Mouse (Mus musculus) hindbrain, embryonic 13.5 days (tissue): ENCODE measurements at regions not wholly inside any gene's neighbourhood (a gene's known extent, or its start where the extent isn't known, plus 50 kb on each side); places are given as distances from the start of the nearest gene placed in this dataset.

Source experiments
- ATAC-seq: fragments of 200-750 bp; cut with Nextera tagmentation; 2 replicates; pipeline ENCODE4 v1.8.0; 2017; ENCODE audit warnings: moderate TSS enrichment; ENCODE audit not compliant: low FRiP score
- H3K27ac ChIP-seq: fragments of 300-500 bp; sonication (generic); 2 replicates; pipeline ENCODE4 v1.5.1; 2015; ENCODE audit warnings: inconsistent platforms, mild to moderate bottlenecking, moderate library complexity
- H3K27me3 ChIP-seq: fragments of 300-500 bp; sonication (generic); 2 replicates; pipeline ENCODE4 v1.6.1; 2015; ENCODE audit warnings: mild to moderate bottlenecking, inconsistent platforms
- H3K36me3 ChIP-seq: fragments of 300-500 bp; sonication (generic); 2 replicates; pipeline ENCODE4 v1.6.1; 2015; ENCODE audit warnings: mild to moderate bottlenecking, inconsistent platforms
- H3K4me1 ChIP-seq: fragments of 300-500 bp; sonication (generic); replicated peaks from 2 replicates; pipeline ENCODE4 v1.6.1; 2015; ENCODE audit warnings: inconsistent platforms
- H3K4me2 ChIP-seq: fragments of 300-500 bp; sonication (generic); 2 replicates; pipeline ENCODE4 v1.6.1; 2015; ENCODE audit warnings: inconsistent platforms, mild to moderate bottlenecking, moderate library complexity
- H3K4me3 ChIP-seq: fragments of 300-500 bp; sonication (generic); 2 replicates; pipeline ENCODE4 v1.5.1; 2015; ENCODE audit warnings: mild to moderate bottlenecking, inconsistent platforms
- H3K9ac ChIP-seq: fragments of 300-500 bp; sonication (generic); 2 replicates; pipeline ENCODE4 v1.6.1; 2015; ENCODE audit warnings: mild to moderate bottlenecking, inconsistent platforms
- H3K9me3 ChIP-seq: fragments of 300-500 bp; sonication (generic); 2 replicates; pipeline ENCODE4 v1.6.1; 2016; ENCODE audit warnings: inconsistent platforms
- WGBS: fragments of 180-500 bp; shearing (Covaris S2); methylation state at CpG from one replicate; pipeline ENCODE4 v1.1.7; 2015; 5-methylcytosine and 5-hydroxymethylcytosine counted together

DNA sequence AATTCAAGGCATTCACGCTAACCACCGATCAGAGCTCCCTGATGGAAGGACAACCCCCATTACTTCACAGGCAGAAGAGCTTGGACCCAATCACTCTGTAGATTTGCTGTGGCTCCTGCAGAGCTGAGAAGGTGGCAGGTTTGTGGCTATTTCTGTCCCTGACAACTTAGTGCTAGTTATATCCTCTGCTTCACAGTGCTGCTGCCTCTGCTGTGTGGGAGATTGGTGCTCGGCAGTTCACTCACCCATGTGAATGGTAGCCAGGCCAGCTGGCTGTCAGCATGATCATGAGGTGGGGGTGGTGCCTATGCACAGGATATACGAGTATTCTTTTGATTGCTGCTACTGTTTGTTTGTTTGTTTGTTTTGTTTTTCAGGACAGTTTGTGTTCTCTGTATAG lies 113.9 kb downstream of the Gm10131 start:
- Histone ChIP-seq H3K4me3 (no peak overlapping the region), H3K9ac (no peak overlapping the region), H3K27ac (no peak overlapping the region), H3K4me2 (no peak overlapping the region), H3K4me1 (no peaks in the 10 kb centered on the region), H3K9me3 (no peaks in the 10 kb centered on the region), H3K36me3 (no peaks in the 10 kb centered on the region), H3K27me3 (no peaks in the 10 kb centered on the region)
- WGBS, result 60% methylated on average over 4 of the region's 4 CpGs
- no peak for ATAC-seq

DNA sequence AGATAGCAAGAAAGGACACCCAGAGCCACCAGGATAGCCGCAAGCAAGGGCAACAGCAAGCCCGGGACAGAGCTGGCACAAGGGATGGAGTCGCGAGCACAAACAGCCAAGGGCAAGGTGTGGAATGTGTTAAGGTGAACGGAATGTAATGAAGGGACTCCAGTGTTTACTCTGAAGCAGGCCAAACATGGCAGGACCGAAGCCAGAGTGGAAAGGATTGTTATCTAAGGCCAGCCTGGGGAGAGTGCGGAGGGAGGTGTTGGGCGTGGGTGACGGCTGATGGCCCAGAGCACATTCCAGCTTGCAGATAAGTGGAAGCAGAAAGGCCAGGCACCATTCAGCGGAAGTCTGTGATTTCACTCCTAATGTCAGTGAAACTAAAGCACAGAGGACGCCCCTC lies 118.6 kb downstream of the Gm10131 start:
- peaks cover 9% of the 10 kb centered on the region; the same call in 1 of the 2 replicates for H3K4me1 ChIP-seq
- no peaks in the 10 kb centered on the region for H3K36me3 ChIP-seq
- 68% methylated on average over 11 of the region's 11 CpGs for WGBS
- H3K9ac ChIP-seq, result no peak overlapping the region
- H3K4me2 ChIP-seq, result no peak overlapping the region
- no peak overlapping the region for H3K27ac ChIP-seq
- H3K27me3 ChIP-seq, result no peaks in the 10 kb centered on the region
- no peak for ATAC-seq
- H3K9me3 ChIP-seq, result no peaks in the 10 kb centered on the region
- H3K4me3 ChIP-seq, result no peak overlapping the region

DNA sequence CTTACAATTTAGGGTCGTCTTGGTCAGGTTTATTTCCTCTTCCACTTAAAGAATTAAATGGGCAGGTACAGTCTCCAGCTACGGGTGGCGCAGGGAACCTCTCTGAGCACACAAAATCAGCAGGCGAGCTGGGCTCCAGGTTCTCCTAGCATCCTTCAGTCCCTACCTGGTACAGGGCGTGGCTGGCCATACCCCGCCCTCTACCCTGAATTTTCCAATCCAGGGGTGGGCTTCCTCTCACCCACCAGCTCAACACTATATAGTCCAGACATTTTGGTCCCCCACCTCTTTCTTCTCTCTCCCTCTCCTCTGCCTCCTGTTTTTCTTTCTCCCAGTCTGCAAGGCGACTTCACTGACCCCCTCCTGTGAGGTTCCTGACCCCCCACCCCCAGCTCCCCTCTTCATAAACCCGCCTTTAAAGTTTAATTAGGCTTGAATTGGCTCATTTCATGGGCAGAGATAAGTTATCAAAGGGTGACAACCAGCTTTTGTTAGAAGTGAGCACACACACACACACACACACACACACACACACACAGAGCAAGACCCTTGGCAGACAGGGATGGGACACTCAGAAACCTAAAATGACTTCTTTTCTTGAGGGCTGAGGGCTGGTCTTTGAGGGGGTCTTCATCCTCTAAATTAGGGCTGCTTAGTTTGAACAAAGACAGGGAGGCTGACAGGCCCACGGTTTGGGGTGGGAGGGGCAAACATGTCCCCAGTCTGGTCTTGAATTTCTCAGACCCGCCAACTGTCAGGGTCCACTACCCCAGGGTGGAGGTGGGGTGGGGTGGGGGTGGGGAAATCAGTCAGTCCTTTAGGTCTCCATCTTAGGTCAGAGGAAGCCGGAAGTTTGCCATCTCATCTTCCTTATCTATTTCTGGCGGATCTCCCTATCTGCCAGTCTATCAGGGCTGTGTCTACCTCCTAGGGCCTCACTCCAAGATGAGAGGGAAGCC lies 119.3 kb downstream of the Gm10131 start:
- H3K4me3 ChIP-seq, result no peak overlapping the region

GRCm38 (mm10) chr8:33991165-33991916 lies 120.2 kb downstream of the Gm10131 start:
- H3K9me3 ChIP-seq, result no peaks in the 10 kb centered on the region
- peak overlapping the region; percentile 5; the same call in 1 of the 2 replicates for H3K4me3 ChIP-seq
- H3K27ac ChIP-seq, result no peak overlapping the region
- H3K9ac ChIP-seq, result 0 out of 2 replicates have a peak overlapping the region, but pooled peaks have one; percentile 30
- no peaks in the 10 kb centered on the region for H3K36me3 ChIP-seq
- 0 out of 2 replicates have a peak, but pooled peaks have one; percentile 36 for ATAC-seq
- peaks cover 9% of the 10 kb centered on the region; the same call in 1 of the 2 replicates for H3K4me1 ChIP-seq
- no peaks in the 10 kb centered on the region for H3K27me3 ChIP-seq
- peak overlapping the region; percentile 40 for H3K4me2 ChIP-seq
- WGBS, result 17% methylated on average over 17 of the region's 17 CpGs

More for the DNA sequence above, 119.3 kb downstream of the Gm10131 start:
- peaks cover 9% of the 10 kb centered on the region; the same call in 1 of the 2 replicates for H3K4me1 ChIP-seq
- no peak overlapping the region for H3K27ac ChIP-seq
- no peaks in the 10 kb centered on the region for H3K36me3 ChIP-seq
- H3K27me3 ChIP-seq, result no peaks in the 10 kb centered on the region
- WGBS, result 36% methylated on average over 12 of the region's 12 CpGs
- peak overlapping the region; percentile 40 for H3K4me2 ChIP-seq
- no peak for ATAC-seq
- 0 out of 2 replicates have a peak overlapping the region, but pooled peaks have one; percentile 30 for H3K9ac ChIP-seq
- no peaks in the 10 kb centered on the region for H3K9me3 ChIP-seq

DNA sequence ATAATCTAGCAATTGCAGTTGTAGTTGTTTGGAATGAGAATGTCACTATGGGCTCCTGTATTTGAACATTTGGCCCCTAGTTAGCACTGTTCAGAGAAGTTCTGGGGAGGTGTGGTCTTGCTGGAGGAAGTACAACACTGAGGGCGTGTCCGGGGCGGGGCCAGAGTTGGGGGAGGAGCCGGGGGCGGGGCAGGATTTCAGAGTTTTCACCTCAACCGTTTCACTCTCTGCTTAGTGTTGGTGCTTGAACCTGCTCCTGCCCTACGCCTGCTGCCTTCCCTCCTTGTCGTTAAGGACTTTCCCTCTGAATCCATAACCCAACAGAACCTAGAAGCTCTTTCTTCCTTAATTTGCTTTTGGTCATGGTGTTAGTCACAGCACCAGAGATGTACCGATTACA lies 121.5 kb downstream of the Gm10131 start:
- Histone ChIP-seq H3K9ac (no peak overlapping the region), H3K9me3 (no peaks in the 10 kb centered on the region), H3K27ac (no peak overlapping the region), H3K36me3 (no peaks in the 10 kb centered on the region), H3K27me3 (no peaks in the 10 kb centered on the region), H3K4me1 (peaks cover 9% of the 10 kb centered on the region; the same call in 1 of the 2 replicates), H3K4me3 (no peak overlapping the region), H3K4me2 (no peak overlapping the region)
- no peak for ATAC-seq
- 75% methylated on average over 9 of the region's 9 CpGs for WGBS

GRCm38 (mm10) chr8:33987755-33988104 lies 123.8 kb downstream of the Gm10131 start:
- Histone ChIP-seq H3K4me3 (no peak overlapping the region), H3K36me3 (no peaks in the 10 kb centered on the region), H3K27ac (no peak overlapping the region), H3K4me2 (no peak overlapping the region), H3K4me1 (peaks cover 9% of the 10 kb centered on the region; the same call in 1 of the 2 replicates), H3K9ac (no peak overlapping the region), H3K9me3 (no peaks in the 10 kb centered on the region), H3K27me3 (no peaks in the 10 kb centered on the region)
- ATAC-seq, result no peak
- WGBS, result 75% methylated on average over 10 of the region's 10 CpGs

GRCm38 (mm10) chr8:33987091-33987754 lies 124.3 kb downstream of the Gm10131 start:
- Histone ChIP-seq H3K27ac (no peak overlapping the region), H3K9ac (no peak overlapping the region), H3K27me3 (no peaks in the 10 kb centered on the region), H3K4me1 (peaks cover 7% of the 10 kb centered on the region; the same call in 1 of the 2 replicates), H3K36me3 (no peaks in the 10 kb centered on the region), H3K4me2 (no peak overlapping the region), H3K4me3 (no peak overlapping the region), H3K9me3 (no peaks in the 10 kb centered on the region)
- no peak for ATAC-seq
- 69% methylated on average over 15 of the region's 15 CpGs for WGBS

DNA sequence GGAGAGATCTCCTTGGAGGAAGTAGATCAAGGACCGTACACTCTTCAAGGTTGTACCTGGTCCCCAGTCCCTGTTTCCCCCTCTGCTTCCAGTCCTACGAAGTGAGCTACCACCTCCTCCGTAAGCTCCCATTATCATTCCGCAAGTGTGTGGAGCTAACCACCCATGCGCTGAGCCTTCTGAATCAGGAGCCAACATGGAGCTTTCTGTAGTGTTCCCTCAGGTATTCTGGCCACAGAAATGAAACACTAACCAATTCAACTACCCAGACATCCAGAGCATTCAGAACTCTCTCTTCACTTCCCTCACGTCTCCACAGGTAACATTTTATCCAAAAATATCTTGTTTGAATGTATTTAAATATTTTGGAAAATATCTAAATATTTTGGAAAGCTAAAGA lies 124.9 kb downstream of the Gm10131 start:
- Histone ChIP-seq H3K4me1 (peaks cover 3% of the 10 kb centered on the region; the same call in 1 of the 2 replicates), H3K27me3 (no peaks in the 10 kb centered on the region), H3K9me3 (no peaks in the 10 kb centered on the region), H3K9ac (no peak overlapping the region), H3K4me3 (no peak overlapping the region), H3K4me2 (no peak overlapping the region), H3K27ac (no peak overlapping the region), H3K36me3 (no peaks in the 10 kb centered on the region)
- 95% methylated on average over 6 of the region's 6 CpGs for WGBS
- no peak for ATAC-seq

- H3K4me3 ChIP-seq, result no peak overlapping the region
- no peak overlapping the region for H3K27ac ChIP-seq
- no peaks in the 10 kb centered on the region for H3K27me3 ChIP-seq
- no peak overlapping the region for H3K4me2 ChIP-seq
- no peaks in the 10 kb centered on the region for H3K4me1 ChIP-seq
- H3K9ac ChIP-seq, result no peak overlapping the region
- H3K9me3 ChIP-seq, result no peaks in the 10 kb centered on the region
- WGBS, result 64% methylated on average over 11 of the region's 11 CpGs
- no peak for ATAC-seq
- no peaks in the 10 kb centered on the region for H3K36me3 ChIP-seq
Measured at GRCm38 (mm10) chr8:33985430-33985977, 126.0 kb downstream of the Gm10131 start.

DNA sequence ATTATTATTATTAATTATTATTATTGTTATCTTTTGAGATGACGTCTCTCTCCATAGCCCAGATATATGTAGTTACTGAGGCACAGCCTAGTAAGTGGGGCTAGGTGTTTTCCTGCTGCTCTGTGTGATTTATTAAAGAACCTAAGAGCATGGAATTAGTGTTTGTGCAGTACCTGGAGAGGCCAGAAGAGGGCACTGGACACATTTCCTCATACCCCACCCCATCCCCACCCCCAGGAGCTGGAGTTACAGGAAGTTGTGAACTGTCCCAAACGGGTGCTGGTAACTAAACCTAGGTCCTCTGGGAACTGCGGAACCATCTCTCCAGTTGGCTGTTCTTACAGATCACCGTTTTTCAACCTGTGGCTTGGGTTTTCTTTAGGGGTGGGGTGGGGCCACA lies 129.9 kb downstream of the Gm10131 start:
- ATAC-seq, result no peak
- H3K4me3 ChIP-seq, result no peak overlapping the region

GRCm38 (mm10) chr8:33980999-33981398 lies 130.5 kb downstream of the Gm10131 start:
- no peaks in the 10 kb centered on the region for H3K9me3 ChIP-seq
- ATAC-seq, result no peak
- 0 out of 2 replicates have a peak, but pooled peaks cover 5% of the 10 kb centered on the region for H3K4me1 ChIP-seq
- H3K9ac ChIP-seq, result no peak overlapping the region
- no peaks in the 10 kb centered on the region for H3K36me3 ChIP-seq
- 74% methylated on average over 7 of the region's 7 CpGs for WGBS
- H3K4me3 ChIP-seq, result no peak overlapping the region
- no peaks in the 10 kb centered on the region for H3K27me3 ChIP-seq
- no peak overlapping the region for H3K27ac ChIP-seq
- H3K4me2 ChIP-seq, result no peak overlapping the region

More for the DNA sequence above, 129.9 kb downstream of the Gm10131 start:
- Histone ChIP-seq H3K9ac (no peak overlapping the region), H3K4me2 (no peak overlapping the region), H3K27me3 (no peaks in the 10 kb centered on the region), H3K36me3 (no peaks in the 10 kb centered on the region), H3K27ac (no peak overlapping the region), H3K4me1 (0 out of 2 replicates have a peak, but pooled peaks cover 5% of the 10 kb centered on the region), H3K9me3 (no peaks in the 10 kb centered on the region)
- 77% methylated on average over 4 of the region's 4 CpGs for WGBS
